Mouse (Mus musculus) T-helper 17 cell (primary cell): ENCODE results near the gene Efemp2.

Experiments used
- in situ Hi-C, 2 experiments: fragments of 300-600 bp; cut with MboI, MseI; formaldehyde crosslinking; loops; 1 replicate in 1 of 2; 2 replicates in 1 of 2; pipeline ENCODE4 v1.15.1; 2025; ENCODE audit warnings: high pct_unique_total_duplicates in 2 of 2

The Efemp2 gene

GRCm38 (mm10) chr19:5448354-5449150 lies 25.2 kb upstream of the Efemp2 start:
- in situ Hi-C loops, result loop anchor here in 1 of 2 experiments (5.0 to 25.0 kb wide), 2 partner anchors 41 to 1736 kb away; partner anchors contain the start of gene 1810055G02Rik

- in situ Hi-C loops, result loop anchor here (5.0 to 25.0 kb wide), 5 partner anchors 38 to 1737 kb away; partner anchors contain the start of genes 1810055G02Rik (in 1 of the 2) and Mus81 (in 1 of the 2)
Measured at GRCm38 (mm10) chr19:5449673-5450072, 24.1 kb upstream of the Efemp2 start.

GRCm38 (mm10) chr19:5451766-5452165 lies 22.0 kb upstream of the Efemp2 start:
- in situ Hi-C loops, result loop anchor here (5.0 to 10.0 kb wide), 3 partner anchors 36 to 363 kb away; partner anchors contain the start of gene Mus81 (in 1 of the 2)

GRCm38 (mm10) chr19:5455037-5455436 lies 18.7 kb upstream of the Efemp2 start:
- in situ Hi-C loops, result loop anchor here in 1 of 2 experiments (10.0 kb wide), 1 partner anchor 360 kb away; no protein-coding TSS in a partner anchor

GRCm38 (mm10) chr19:5455568-5455967 lies 18.2 kb upstream of the Efemp2 start:
- in situ Hi-C loops, result loop anchor here in 1 of 2 experiments (10.0 kb wide), 1 partner anchor 359 kb away; no protein-coding TSS in a partner anchor

GRCm38 (mm10) chr19:5456241-5456921 lies 17.4 kb upstream of the Efemp2 start:
- in situ Hi-C loops, result loop anchor here in 1 of 2 experiments (10.0 kb wide), 1 partner anchor 358 kb away; no protein-coding TSS in a partner anchor

GRCm38 (mm10) chr19:5456922-5457745 lies 16.6 kb upstream of the Efemp2 start:
- in situ Hi-C loops, result loop anchor here in 1 of 2 experiments (10.0 kb wide), 1 partner anchor 358 kb away; no protein-coding TSS in a partner anchor

- in situ Hi-C loops, result loop anchor here in 1 of 2 experiments (10.0 kb wide), 1 partner anchor 357 kb away; no protein-coding TSS in a partner anchor
Measured at GRCm38 (mm10) chr19:5457746-5458442, 15.9 kb upstream of the Efemp2 start, which contains the start of gene Ccdc85b. Gene Ccdc85b, minus strand, starts transcription at chr19:5457894.

GRCm38 (mm10) chr19:5459019-5459418 lies 14.7 kb upstream of the Efemp2 start:
- in situ Hi-C loops, result loop anchor here in 1 of 2 experiments (10.0 kb wide), 1 partner anchor 356 kb away; no protein-coding TSS in a partner anchor

GRCm38 (mm10) chr19:5459896-5460295 lies 13.9 kb upstream of the Efemp2 start:
- in situ Hi-C loops, result loop anchor here (10.0 kb wide), 2 partner anchors 355 to 1745 kb away; partner anchors contain the start of gene Otub1 (in 1 of the 2)

GRCm38 (mm10) chr19:5460465-5460911 lies 13.3 kb upstream of the Efemp2 start, which contains the start of gene Fibp:
Gene Fibp, plus strand, starts transcription at chr19:5460615.
- in situ Hi-C loops, result loop anchor here in 1 of 2 experiments (10.0 kb wide), 1 partner anchor 1744 kb away; the partner anchor contains the start of gene Otub1

- in situ Hi-C loops, result loop anchor here in 1 of 2 experiments (10.0 kb wide), 1 partner anchor 1743 kb away; the partner anchor contains the start of gene Otub1
Measured at GRCm38 (mm10) chr19:5461411-5461810, 12.3 kb upstream of the Efemp2 start.

GRCm38 (mm10) chr19:5463212-5463611 lies 10.5 kb upstream of the Efemp2 start:
- in situ Hi-C loops, result loop anchor here in 1 of 2 experiments (10.0 kb wide), 1 partner anchor 1742 kb away; the partner anchor contains the start of gene Otub1

- in situ Hi-C loops, result loop anchor here in 1 of 2 experiments (10.0 kb wide), 1 partner anchor 1741 kb away; the partner anchor contains the start of gene Otub1
Measured at GRCm38 (mm10) chr19:5463791-5464562, 9.8 kb upstream of the Efemp2 start.

GRCm38 (mm10) chr19:5465037-5465436 lies 8.7 kb upstream of the Efemp2 start:
- in situ Hi-C loops, result loop anchor here in 1 of 2 experiments (10.0 kb wide), 1 partner anchor 1740 kb away; the partner anchor contains the start of gene Otub1

GRCm38 (mm10) chr19:5466916-5467500 lies 6.7 kb upstream of the Efemp2 start:
- in situ Hi-C loops, result loop anchor here in 1 of 2 experiments (10.0 kb wide), 1 partner anchor 1738 kb away; the partner anchor contains the start of gene Otub1

- in situ Hi-C loops, result loop anchor here in 1 of 2 experiments (10.0 kb wide), 1 partner anchor 1736 kb away; the partner anchor contains the start of gene Otub1
Measured at GRCm38 (mm10) chr19:5468374-5468773, 5.4 kb upstream of the Efemp2 start, which contains the start of gene Ctsw. Gene Ctsw, minus strand, starts transcription at chr19:5468507.

- in situ Hi-C loops, result no loop called here
Measured at GRCm38 (mm10) chr19:5471846-5472245, 1.9 kb upstream of the Efemp2 start.
